Mouse (Mus musculus): Measurements from ENCODE around the gene Tfdp2. TPM values are rescaled to one million over a fixed set of nuclear protein-coding genes. Genes with fewer than 3 reads are reported as not detected.

Gene Tfdp2
- polyA plus RNA-seq, 1 experiment, result 5.6 TPM

- no peaks in the 10 kb centered on the region for H3K27me3 ChIP-seq (ENCODE audit: control insufficient read depth, insufficient read depth, insufficient read length)
- no peak overlapping the region for H3ac ChIP-seq (ENCODE audit: control insufficient read depth, insufficient read length)
- TF ChIP-seq TCF3 (IDR thresholded peaks at IDR 0.05; ENCODE audit: insufficient read length, low read depth) (no peak), MYOD1 (IDR thresholded peaks at IDR 0.05; ENCODE audit: control insufficient read depth in 1 of 3, insufficient read length in 2 of 3, low read depth in 2 of 3) (no peak), TCF12 (IDR thresholded peaks at IDR 0.05; ENCODE audit: insufficient read depth, poor library complexity, severe bottlenecking) (no peak), E2F4 (IDR thresholded peaks at IDR 0.05; ENCODE audit: insufficient read depth) (no peak), CEBPB (IDR thresholded peaks at IDR 0.05; ENCODE audit: insufficient read depth, poor library complexity, severe bottlenecking) (no peak), SRF (IDR thresholded peaks at IDR 0.05; ENCODE audit: control insufficient read depth, insufficient read length, low read depth) (no peak)
- H3K79me2 ChIP-seq (ENCODE audit: control insufficient read depth, insufficient read depth), result no peaks in the 10 kb centered on the region
- H3K4me2 ChIP-seq (ENCODE audit: low read depth), result no peak overlapping the region
- H3K36me3 ChIP-seq (ENCODE audit: control insufficient read depth, insufficient read depth), result no peaks in the 10 kb centered on the region
- H3K4me3 ChIP-seq, result no peak overlapping the region
These were observed 86.0 kb downstream of the Tfdp2 start for GRCm38 (mm10) chr9:96282082-96282481.

GRCm38 (mm10) chr9:96284916-96285315, 88.8 kb downstream of the Tfdp2 start:
- no peak overlapping the region for H3ac ChIP-seq (ENCODE audit: control insufficient read depth, insufficient read length)
- no peak overlapping the region for H3K4me2 ChIP-seq (ENCODE audit: low read depth)
- TF ChIP-seq USF1 (IDR thresholded peaks at IDR 0.05; ENCODE audit: low read depth), result no peak
- no peak for TF ChIP-seq REST (IDR thresholded peaks at IDR 0.05; ENCODE audit: insufficient read depth, insufficient read length)
- no peak for TF ChIP-seq MYOD1 (IDR thresholded peaks at IDR 0.05; ENCODE audit: control insufficient read depth in 1 of 3, insufficient read length in 2 of 3, low read depth in 2 of 3)
- no peak for TF ChIP-seq POLR2A (IDR thresholded peaks at IDR 0.05; ENCODE audit: insufficient read length, low read depth)
- TF ChIP-seq MYOG (IDR thresholded peaks at IDR 0.05; ENCODE audit: control insufficient read depth in 1 of 3, insufficient read depth in 1 of 3, insufficient read length in 2 of 3, low read depth in 2 of 3), result no peak
- TF ChIP-seq CEBPB (IDR thresholded peaks at IDR 0.05; ENCODE audit: insufficient read depth, poor library complexity, severe bottlenecking), result no peak
- no peak for TF ChIP-seq MAX (IDR thresholded peaks at IDR 0.05; ENCODE audit: low read depth)
- TF ChIP-seq TCF12 (IDR thresholded peaks at IDR 0.05; ENCODE audit: insufficient read depth, poor library complexity, severe bottlenecking), result no peak
- no peak for TF ChIP-seq POLR2AphosphoS2 (IDR thresholded peaks at IDR 0.05; ENCODE audit: insufficient read length, low read depth)
- no peak for TF ChIP-seq SRF (IDR thresholded peaks at IDR 0.05; ENCODE audit: control insufficient read depth, insufficient read length, low read depth)
- TF ChIP-seq E2F4 (IDR thresholded peaks at IDR 0.05; ENCODE audit: insufficient read depth), result no peak
- no peak for TF ChIP-seq TCF3 (IDR thresholded peaks at IDR 0.05; ENCODE audit: insufficient read length, low read depth)
- H3K4me3 ChIP-seq, result no peak overlapping the region
- no peaks in the 10 kb centered on the region for H3K79me2 ChIP-seq (ENCODE audit: control insufficient read depth, insufficient read depth)
- no peaks in the 10 kb centered on the region for H3K27me3 ChIP-seq (ENCODE audit: control insufficient read depth, insufficient read depth, insufficient read length)
- H3K36me3 ChIP-seq (ENCODE audit: control insufficient read depth, insufficient read depth), result no peaks in the 10 kb centered on the region

- H3K4me3 ChIP-seq, result no peak overlapping the region
These were observed 96.1 kb downstream of the Tfdp2 start for GRCm38 (mm10) chr9:96292144-96292543.

GRCm38 (mm10) chr9:96299324-96300008, 103.4 kb downstream of the Tfdp2 start:
- Histone ChIP-seq H3ac (ENCODE audit: control insufficient read depth, insufficient read length) (no peak overlapping the region), H3K79me2 (ENCODE audit: control insufficient read depth, insufficient read depth) (no peaks in the 10 kb centered on the region), H3K27me3 (ENCODE audit: control insufficient read depth, insufficient read depth, insufficient read length) (no peaks in the 10 kb centered on the region), H3K36me3 (ENCODE audit: control insufficient read depth, insufficient read depth) (peaks cover 3% of the 10 kb centered on the region), H3K4me3 (no peak overlapping the region), H3K4me2 (ENCODE audit: low read depth) (no peak overlapping the region)
- TF ChIP-seq E2F4 (IDR thresholded peaks at IDR 0.05; ENCODE audit: insufficient read depth), result no peak
- no peak for TF ChIP-seq POLR2AphosphoS2 (IDR thresholded peaks at IDR 0.05; ENCODE audit: insufficient read length, low read depth)
- no peak for TF ChIP-seq MYOD1 (IDR thresholded peaks at IDR 0.05; ENCODE audit: control insufficient read depth in 1 of 3, insufficient read length in 2 of 3, low read depth in 2 of 3)
- TF ChIP-seq TCF12 (IDR thresholded peaks at IDR 0.05; ENCODE audit: insufficient read depth, poor library complexity, severe bottlenecking), result no peak

More at GRCm38 (mm10) chr9:96292144-96292543, 96.1 kb downstream of the Tfdp2 start:
- Histone ChIP-seq H3K79me2 (ENCODE audit: control insufficient read depth, insufficient read depth) (no peaks in the 10 kb centered on the region), H3K27me3 (ENCODE audit: control insufficient read depth, insufficient read depth, insufficient read length) (no peaks in the 10 kb centered on the region), H3K4me2 (ENCODE audit: low read depth) (no peak overlapping the region), H3ac (ENCODE audit: control insufficient read depth, insufficient read length) (no peak overlapping the region), H3K36me3 (ENCODE audit: control insufficient read depth, insufficient read depth) (no peaks in the 10 kb centered on the region)
- TF ChIP-seq E2F4 (IDR thresholded peaks at IDR 0.05; ENCODE audit: insufficient read depth) (no peak), MAX (IDR thresholded peaks at IDR 0.05; ENCODE audit: low read depth) (no peak), TCF3 (IDR thresholded peaks at IDR 0.05; ENCODE audit: insufficient read length, low read depth) (no peak)

- Histone ChIP-seq H3K79me2 (ENCODE audit: control insufficient read depth, insufficient read depth) (no peaks in the 10 kb centered on the region), H3ac (ENCODE audit: control insufficient read depth, insufficient read length) (no peak overlapping the region), H3K4me3 (no peak overlapping the region), H3K36me3 (ENCODE audit: control insufficient read depth, insufficient read depth) (no peaks in the 10 kb centered on the region), H3K27me3 (ENCODE audit: control insufficient read depth, insufficient read depth, insufficient read length) (no peaks in the 10 kb centered on the region), H3K4me2 (ENCODE audit: low read depth) (no peak overlapping the region)
- TF ChIP-seq SRF (IDR thresholded peaks at IDR 0.05; ENCODE audit: control insufficient read depth, insufficient read length, low read depth) (no peak), POLR2A (IDR thresholded peaks at IDR 0.05; ENCODE audit: insufficient read length, low read depth) (no peak), MAX (IDR thresholded peaks at IDR 0.05; ENCODE audit: low read depth) (no peak), REST (IDR thresholded peaks at IDR 0.05; ENCODE audit: insufficient read depth, insufficient read length) (no peak), E2F4 (IDR thresholded peaks at IDR 0.05; ENCODE audit: insufficient read depth) (no peak), USF1 (IDR thresholded peaks at IDR 0.05; ENCODE audit: low read depth) (no peak)
These were observed 112.7 kb downstream of the Tfdp2 start for GRCm38 (mm10) chr9:96308816-96309215.

Measured in myocyte (in vitro differentiated cells).